Mouse (Mus musculus) spleen, adult 2 months (tissue): ENCODE results near the gene Asxl1.

Experiments
- CTCF ChIP-seq: fragments of 200-500 bp; IDR thresholded peaks from 2 replicates; pipeline ENCODE4 v1.5.1; 2011; ENCODE audit warnings: mild to moderate bottlenecking, inconsistent platforms; ENCODE audit not compliant: insufficient read depth, insufficient read length, insufficient replicate concordance; ENCODE audit errors: extremely low read depth
- POLR2A ChIP-seq: fragments of 200-500 bp; IDR thresholded peaks from 2 replicates; pipeline ENCODE4 v1.6.1; 2011; ENCODE audit warnings: low read depth, low read length, inconsistent platforms

DNA sequence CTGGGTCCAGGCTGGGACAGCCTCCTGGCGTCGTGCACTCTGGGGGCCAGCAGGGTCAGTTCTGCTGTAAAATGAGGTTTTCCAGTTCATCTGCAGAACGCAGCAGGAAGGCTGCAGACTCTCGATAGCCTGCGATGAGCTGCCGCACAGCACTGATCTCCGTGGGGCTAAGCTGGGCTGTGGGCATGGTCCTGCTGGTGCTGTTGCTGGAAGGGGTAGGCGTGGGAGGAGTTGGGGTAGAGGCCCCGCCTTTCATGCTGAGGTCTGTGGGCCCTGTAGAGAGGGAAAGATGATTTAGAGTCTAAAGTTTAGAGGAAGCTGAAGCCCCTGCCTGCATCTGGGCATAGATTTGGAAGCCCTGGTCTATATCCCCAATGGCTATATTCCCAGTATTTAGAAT lies 65.9 kb downstream of the Asxl1 start:
- TF ChIP-seq CTCF (no peak), POLR2A (no peak)
